Mouse (Mus musculus) liver, embryonic 14.5 days (tissue): ENCODE results near the gene Nrap. TPM values are rescaled to one million over a fixed set of nuclear protein-coding genes. Genes with fewer than 3 reads are reported as not detected.

Source experiments
- ATAC-seq: fragments of 200-750 bp; cut with Nextera tagmentation; 2 replicates; pipeline ENCODE4 v1.8.0; 2017; ENCODE audit warnings: moderate number of reproducible peaks, mild to moderate bottlenecking, moderate library complexity; ENCODE audit not compliant: insufficient read depth
- DNase-seq, 3 experiments: peaks; one replicate each; pipeline ENCODE4 v3.0.0-alpha.2; 2012 to 2013; ENCODE audit warnings: low read depth in 3 of 3, low spot score in 3 of 3
- H3K27ac ChIP-seq: fragments of 300-500 bp; sonication (generic); 2 replicates; pipeline ENCODE4 v1.5.1; 2014; ENCODE audit warnings: moderate library complexity, mild to moderate bottlenecking, control low read depth, inconsistent platforms
- H3K27me3 ChIP-seq: fragments of 300-500 bp; sonication (generic); 2 replicates; pipeline ENCODE4 v1.6.1; 2014; ENCODE audit warnings: mild to moderate bottlenecking, low read length, moderate library complexity; ENCODE audit not compliant: control insufficient read depth, insufficient read depth
- H3K36me3 ChIP-seq: fragments of 300-500 bp; sonication (generic); replicated peaks from 2 replicates; pipeline ENCODE4 v1.6.1; 2014; ENCODE audit warnings: low read depth; ENCODE audit not compliant: control insufficient read depth, insufficient read depth
- H3K4me1 ChIP-seq, 2 experiments: fragments of 200-500 bp in 1 of 2; fragments of 300-500 bp in 1 of 2; sonication (generic) in 1 of 2; replicated peaks; 2 replicates each; pipeline ENCODE4 v1.6.1; 2012 to 2014; ENCODE audit warnings: antibody characterized with exemption in 1 of 2, inconsistent platforms in 1 of 2, low read length in 1 of 2; ENCODE audit not compliant: control insufficient read depth in 2 of 2, insufficient read depth in 2 of 2
- H3K4me2 ChIP-seq: fragments of 300-500 bp; sonication (generic); 2 replicates; pipeline ENCODE4 v1.6.1; 2014; ENCODE audit warnings: low read depth, mild to moderate bottlenecking, control low read depth, moderate library complexity
- H3K4me3 ChIP-seq, 2 experiments: fragments of 200-500 bp in 1 of 2; fragments of 300-500 bp in 1 of 2; sonication (generic) in 1 of 2; 2 replicates each; pipeline ENCODE4 v1.5.1; 2012 to 2014; ENCODE audit warnings: low read depth in 2 of 2, low read length in 2 of 2, mild to moderate bottlenecking in 2 of 2, control low read depth in 1 of 2, inconsistent platforms in 1 of 2, moderate library complexity in 1 of 2; ENCODE audit not compliant: insufficient read depth in 1 of 2
- H3K9ac ChIP-seq: fragments of 300-500 bp; sonication (generic); replicated peaks from 2 replicates; pipeline ENCODE4 v1.6.1; 2014; ENCODE audit warnings: mild to moderate bottlenecking, control low read depth, moderate library complexity
- H3K9me3 ChIP-seq: fragments of 300-500 bp; sonication (generic); 2 replicates; pipeline ENCODE4 v1.6.1; 2016; ENCODE audit warnings: low read length, mixed read lengths; ENCODE audit not compliant: control insufficient read depth
- CTCF ChIP-seq: IDR thresholded peaks from 2 replicates; pipeline ENCODE4 v1.5.1; 2016; ENCODE audit warnings: antibody characterized with exemption, low read depth, control low read depth
- EP300 ChIP-seq: IDR thresholded peaks from 2 replicates; pipeline ENCODE4 v1.6.1; 2016; ENCODE audit warnings: antibody characterized with exemption, low read depth
- WGBS: fragments of 180-500 bp; shearing (Covaris S2); extraction: QIAGEN DNeasy Blood & Tissue Kit; methylation state at CpG from one replicate; pipeline ENCODE4 v1.1.7; 2014; ENCODE audit not compliant: insufficient replicate concordance; 5-methylcytosine and 5-hydroxymethylcytosine counted together
- polyA plus RNA-seq, 2 experiments: library from polyadenylated mRNA; depleted of rRNA in 1 of 2; stranded (reverse) in 1 of 2; unstranded in 1 of 2; fragments of >200 nt; fragmentation: Nextera tagmentation in 1 of 2; extraction: Ambion mirVana in 1 of 2; gene quantifications; 2 replicates each; pipeline versions ENCODE4 v1.2.1 to v1.2.3; 2012 to 2014

Gene Nrap
- polyA plus RNA-seq, 2 experiments, result 0.05 to 0.10 TPM

DNA sequence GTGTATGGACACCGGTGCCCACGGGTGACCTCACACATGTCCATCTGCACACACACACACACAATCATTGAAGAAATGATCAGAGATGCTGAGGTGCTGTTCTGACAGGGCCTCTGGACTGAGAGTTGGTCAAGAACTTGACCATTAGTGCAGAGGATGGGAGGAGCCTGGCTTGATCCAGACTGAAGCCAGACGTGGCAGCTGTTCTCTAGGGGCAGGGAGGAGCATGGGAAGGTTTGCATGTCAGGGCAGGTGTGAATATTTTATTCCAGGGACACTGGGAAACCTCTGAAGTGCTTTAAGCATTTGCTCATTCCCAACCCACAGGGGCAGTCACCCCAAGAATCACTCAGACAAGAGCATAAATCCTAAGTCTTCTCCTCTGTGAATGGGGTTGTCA, 92.6 kb downstream of the Nrap start:
- Histone ChIP-seq H3K4me2 (no peak overlapping the region), H3K9ac (no peak overlapping the region), H3K27ac (no peak overlapping the region), H3K27me3 (no peaks in the 10 kb centered on the region), H3K9me3 (no peaks in the 10 kb centered on the region), H3K36me3 (no peaks in the 10 kb centered on the region), H3K4me3 (no peak overlapping the region), H3K4me1 (peaks cover 0 to 6% of the 10 kb centered on the region in 2 experiments; a peak in 1 of 4 replicates)
- DNase-seq, result no peak
- 52% methylated on average over 3 of the region's 3 CpGs for WGBS
- no peak for ATAC-seq
- TF ChIP-seq CTCF (no peak), EP300 (no peak)

DNA sequence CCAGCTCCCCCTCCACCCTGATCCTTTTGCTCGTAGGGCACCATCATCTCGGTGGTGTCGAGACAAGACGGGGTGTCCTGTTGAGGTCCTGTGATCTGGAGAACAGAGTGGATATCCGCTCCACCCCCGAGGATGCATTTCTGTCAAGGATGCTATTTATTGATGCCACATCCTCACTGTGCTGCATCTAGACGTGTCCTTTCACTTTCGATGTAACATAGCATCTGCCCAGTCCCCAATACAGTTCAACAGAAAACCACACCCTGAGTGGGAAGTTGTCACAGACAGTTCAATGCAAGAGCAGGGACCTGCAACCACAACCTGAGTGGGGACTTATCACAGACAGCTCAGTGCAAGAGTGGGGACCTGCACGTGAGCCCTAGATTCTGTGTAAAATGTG, 93.2 kb downstream of the Nrap start:
- DNase-seq (no peak), ATAC-seq (no peak)
- Histone ChIP-seq H3K36me3 (no peaks in the 10 kb centered on the region), H3K27ac (no peak overlapping the region), H3K4me1 (peaks cover 0 to 9% of the 10 kb centered on the region in 2 experiments; a peak in 1 of 4 replicates), H3K9me3 (no peaks in the 10 kb centered on the region), H3K4me3 (no peak overlapping the region), H3K4me2 (no peak overlapping the region), H3K27me3 (no peaks in the 10 kb centered on the region), H3K9ac (no peak overlapping the region)
- TF ChIP-seq EP300, result no peak
- TF ChIP-seq CTCF, result no peak
- WGBS, result 51% methylated on average over 9 of the region's 9 CpGs

DNA sequence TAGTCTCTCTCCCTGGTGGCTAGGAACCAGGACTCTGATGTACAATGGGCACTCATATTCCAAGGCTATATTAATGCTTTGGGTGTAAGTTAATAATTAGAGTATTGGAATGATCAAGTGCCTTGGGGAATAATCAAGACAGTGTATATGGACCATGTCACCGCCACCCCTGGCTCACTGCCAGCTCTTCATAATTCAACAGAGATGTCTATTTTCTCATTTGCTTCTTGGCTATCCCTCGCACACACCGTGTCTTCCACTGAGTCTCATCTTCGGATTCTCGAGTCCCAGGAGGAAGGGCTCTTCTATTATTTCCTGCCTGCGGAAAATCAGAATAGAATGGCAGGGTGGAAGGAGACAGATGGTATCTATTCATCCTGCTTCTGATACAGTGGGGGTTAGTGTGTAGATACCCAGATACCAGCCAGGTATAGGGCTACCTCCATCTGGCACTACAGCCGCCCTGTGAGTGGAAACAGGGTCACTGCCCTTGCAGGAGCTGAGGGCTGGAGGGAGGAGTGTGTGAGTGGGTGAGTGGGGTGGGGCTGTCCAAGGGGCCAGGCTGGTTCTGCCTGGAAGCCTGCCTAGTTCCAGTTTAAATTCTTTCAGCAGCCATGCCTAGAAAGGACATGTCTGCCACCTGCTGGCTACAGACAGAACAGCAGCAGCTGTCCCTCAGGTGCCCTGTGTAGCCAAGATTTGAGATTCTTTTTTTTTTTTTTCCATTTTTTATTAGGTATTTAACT, 95.0 kb downstream of the Nrap start:
- DNase-seq (no peak), ATAC-seq (0 out of 2 replicates have a peak, but pooled peaks have one; percentile 33)
- Histone ChIP-seq H3K27ac (no peak overlapping the region), H3K27me3 (no peaks in the 10 kb centered on the region), H3K9me3 (no peaks in the 10 kb centered on the region), H3K4me1 (peaks cover 0 to 9% of the 10 kb centered on the region in 2 experiments; a peak in 1 of 4 replicates), H3K9ac (no peak overlapping the region), H3K36me3 (no peaks in the 10 kb centered on the region), H3K4me3 (no peak overlapping the region), H3K4me2 (no peak overlapping the region)
- TF ChIP-seq CTCF, result peak; percentile 83
- no peak for TF ChIP-seq EP300
- 44% methylated on average over 7 of the region's 7 CpGs for WGBS

DNA sequence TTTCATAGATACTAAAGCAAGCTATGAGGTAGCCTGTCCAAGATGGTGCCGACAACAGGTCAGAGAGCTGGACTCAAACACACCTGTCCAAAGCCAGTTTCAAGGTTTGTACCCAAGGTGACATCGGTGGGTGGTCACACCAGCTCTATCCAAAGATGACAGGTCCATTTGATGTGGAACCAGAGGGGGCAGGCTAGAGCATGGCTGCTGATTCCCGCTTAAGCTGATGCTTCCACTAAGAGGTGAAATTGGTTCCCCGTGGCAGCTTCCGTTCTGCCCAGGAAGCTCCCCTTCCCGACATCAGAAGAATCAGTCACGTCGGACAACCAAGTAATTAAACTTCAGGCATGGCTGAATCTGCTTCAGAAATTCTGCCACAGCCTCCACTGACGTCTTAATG, 97.5 kb downstream of the Nrap start:
- no peak overlapping the region for H3K4me3 ChIP-seq
- no peak overlapping the region for H3K4me2 ChIP-seq
- H3K27me3 ChIP-seq, result no peaks in the 10 kb centered on the region
- WGBS, result 54% methylated on average over 9 of the region's 9 CpGs
- no peaks in the 10 kb centered on the region for H3K9me3 ChIP-seq
- H3K4me1 ChIP-seq, result peaks cover 0 to 9% of the 10 kb centered on the region in 2 experiments; a peak in 1 of 4 replicates
- H3K9ac ChIP-seq, result no peak overlapping the region
- no peak for DNase-seq
- no peaks in the 10 kb centered on the region for H3K36me3 ChIP-seq
- TF ChIP-seq CTCF, result peak; percentile 40
- no peak for TF ChIP-seq EP300
- ATAC-seq, result no peak
- no peak overlapping the region for H3K27ac ChIP-seq

DNA sequence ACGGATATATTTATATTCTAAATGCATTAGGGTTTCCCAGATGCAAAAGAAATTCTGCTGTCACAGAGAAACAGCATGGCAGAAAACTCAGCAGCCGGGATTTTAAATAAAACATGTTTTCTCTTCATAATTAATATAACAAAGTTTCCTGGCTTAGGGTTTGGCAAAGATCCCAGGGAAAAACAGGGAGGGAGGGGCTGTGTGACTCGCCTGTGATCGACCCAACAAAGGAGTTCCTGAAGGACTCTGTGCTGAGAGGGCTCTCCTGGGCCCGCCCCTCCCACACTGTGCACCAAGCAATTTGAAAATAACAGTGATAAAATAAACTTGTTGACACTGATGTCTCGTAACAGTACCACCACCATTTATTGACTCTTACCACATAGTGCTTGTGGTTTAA, 97.9 kb downstream of the Nrap start:
- Histone ChIP-seq H3K9ac (no peak overlapping the region), H3K4me1 (peaks cover 0 to 9% of the 10 kb centered on the region in 2 experiments; a peak in 1 of 4 replicates), H3K27ac (no peak overlapping the region), H3K9me3 (no peaks in the 10 kb centered on the region), H3K4me3 (no peak overlapping the region), H3K4me2 (no peak overlapping the region), H3K36me3 (no peaks in the 10 kb centered on the region), H3K27me3 (no peaks in the 10 kb centered on the region)
- ATAC-seq (no peak), DNase-seq (no peak)
- no peak for TF ChIP-seq EP300
- no peak for TF ChIP-seq CTCF
- WGBS, result 42% methylated on average over 6 of the region's 6 CpGs
